Mouse (Mus musculus) neural tube, embryonic 15.5 days (tissue): Measurements from ENCODE around the gene Zfp263. TPM values are rescaled to one million over a fixed set of nuclear protein-coding genes. Genes with fewer than 3 reads are reported as not detected.
A peak's percentile ranks its signal among the peaks of the same experiment; 100 is the strongest.

ENCODE experiments used
- ATAC-seq: fragments of 200-750 bp; cut with Nextera tagmentation; 2 replicates; pipeline ENCODE4 v1.8.0; 2017; ENCODE audit warnings: mild to moderate bottlenecking, moderate TSS enrichment, moderate library complexity; ENCODE audit not compliant: low FRiP score
- H3K27ac ChIP-seq: fragments of 300-500 bp; sonication (generic); replicated peaks from 2 replicates; pipeline ENCODE4 v1.5.1; 2015; ENCODE audit warnings: mild to moderate bottlenecking, inconsistent platforms
- H3K27me3 ChIP-seq: fragments of 300-500 bp; sonication (generic); replicated peaks from 2 replicates; pipeline ENCODE4 v1.6.1; 2015; ENCODE audit warnings: inconsistent platforms
- H3K36me3 ChIP-seq: fragments of 300-500 bp; sonication (generic); 2 replicates; pipeline ENCODE4 v1.6.1; 2015; ENCODE audit warnings: inconsistent platforms
- H3K4me1 ChIP-seq: fragments of 300-500 bp; sonication (generic); 2 replicates; pipeline ENCODE4 v1.6.1; 2015; ENCODE audit warnings: inconsistent platforms
- H3K4me2 ChIP-seq: fragments of 300-500 bp; sonication (generic); 2 replicates; pipeline ENCODE4 v1.6.1; 2015; ENCODE audit warnings: inconsistent platforms, mild to moderate bottlenecking, moderate library complexity
- H3K4me3 ChIP-seq: fragments of 300-500 bp; sonication (generic); replicated peaks from 2 replicates; pipeline ENCODE4 v1.5.1; 2015; ENCODE audit warnings: mild to moderate bottlenecking, inconsistent platforms
- H3K9ac ChIP-seq: fragments of 300-500 bp; sonication (generic); replicated peaks from 2 replicates; pipeline ENCODE4 v1.6.1; 2015; ENCODE audit warnings: mild to moderate bottlenecking, inconsistent platforms
- H3K9me3 ChIP-seq: fragments of 300-500 bp; sonication (generic); replicated peaks from 2 replicates; pipeline ENCODE4 v1.6.1; 2016; ENCODE audit warnings: inconsistent platforms
- WGBS: fragments of 180-500 bp; shearing (Covaris S2); methylation state at CpG from one replicate; pipeline ENCODE4 v1.1.7; 2015; ENCODE audit warnings: mixed read lengths; 5-methylcytosine and 5-hydroxymethylcytosine counted together
- polyA plus RNA-seq: library from polyadenylated mRNA; unstranded; fragments of >200 nt; fragmentation: Nextera tagmentation; extraction: Ambion mirVana; gene quantifications from 2 replicates; pipeline ENCODE4 v1.2.1, GENCODE M21; 2015

The Zfp263 gene
- polyA plus RNA-seq, result 46.3 and 46.5 TPM in 2 replicates

DNA sequence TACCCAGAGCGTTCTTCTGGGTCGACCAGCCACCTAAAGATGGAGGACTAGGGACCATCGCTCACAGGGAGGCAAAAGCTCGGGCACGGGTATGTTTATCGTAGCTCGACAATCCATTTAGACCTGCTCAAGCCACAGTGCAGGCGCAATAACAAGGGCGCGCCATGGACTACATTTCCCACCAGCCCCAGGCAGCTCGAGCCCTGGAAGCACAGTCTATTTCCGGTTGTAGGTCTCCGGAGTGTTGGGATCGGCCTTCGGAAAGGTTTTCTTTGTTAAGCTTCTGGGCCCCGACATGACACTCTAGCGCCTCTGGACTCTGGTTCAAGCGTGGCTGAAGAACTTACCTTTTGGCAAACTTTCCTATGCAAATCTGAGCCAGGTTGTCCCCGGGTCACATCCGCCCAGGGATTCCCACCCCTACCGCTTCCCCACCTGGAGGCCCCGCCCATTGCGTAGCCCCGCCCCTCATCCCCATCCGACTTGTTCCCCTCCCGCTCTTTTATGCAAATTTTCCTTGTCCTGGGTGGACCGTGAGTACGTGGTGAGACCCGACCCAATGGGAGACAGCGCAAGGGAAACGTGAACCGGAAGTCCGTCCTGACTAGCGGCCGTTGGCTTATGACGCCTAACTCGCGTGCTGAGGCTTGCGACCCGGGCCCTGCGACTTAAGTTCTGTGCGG is at the start of gene Zfp263:
Zfp263 (plus strand) TSS at position 591 of the 683 bp plus-strand sequence.
- Histone ChIP-seq H3K9me3 (peaks cover 7% of the 10 kb centered on the region; the same call in 1 of the 2 replicates), H3K4me1 (peaks cover 33% of the 10 kb centered on the region), H3K4me2 (peak within 1 kb of the TSS; percentile 89), H3K4me3 (peak within 1 kb of the TSS; percentile 90), H3K27ac (peak within 1 kb of the TSS; percentile 97), H3K36me3 (peaks cover 27% of the 10 kb centered on the region), H3K27me3 (0 out of 2 replicates have a peak, but pooled peaks cover 4% of the 10 kb centered on the region), H3K9ac (peak within 1 kb of the TSS; percentile 80)
- under 1% methylated on average over 42 of the region's 42 CpGs for WGBS
- ATAC-seq, result peak; percentile 97

GRCm38 (mm10) chr16:3699281-3699680 is 44.6 kb upstream of the Zfp263 start:
- no peak for ATAC-seq
- Histone ChIP-seq H3K4me2 (no peak overlapping the region), H3K4me3 (no peak overlapping the region), H3K36me3 (no peaks in the 10 kb centered on the region), H3K27ac (no peak overlapping the region), H3K9me3 (no peaks in the 10 kb centered on the region), H3K9ac (no peak overlapping the region), H3K27me3 (no peaks in the 10 kb centered on the region), H3K4me1 (no peaks in the 10 kb centered on the region)
- WGBS, result 88% methylated on average over 8 of the region's 8 CpGs

GRCm38 (mm10) chr16:3700893-3701292 is 43.0 kb upstream of the Zfp263 start:
- no peaks in the 10 kb centered on the region for H3K27me3 ChIP-seq
- H3K9ac ChIP-seq, result no peak overlapping the region
- no peak overlapping the region for H3K27ac ChIP-seq
- H3K9me3 ChIP-seq, result no peaks in the 10 kb centered on the region
- ATAC-seq, result no peak
- WGBS, result 76% methylated on average over 1 of the region's 1 CpGs
- H3K4me2 ChIP-seq, result no peak overlapping the region
- H3K4me3 ChIP-seq, result no peak overlapping the region
- no peaks in the 10 kb centered on the region for H3K4me1 ChIP-seq
- H3K36me3 ChIP-seq, result no peaks in the 10 kb centered on the region

- Histone ChIP-seq H3K27me3 (no peaks in the 10 kb centered on the region), H3K4me3 (no peak overlapping the region), H3K9ac (no peak overlapping the region), H3K4me2 (no peak overlapping the region), H3K4me1 (no peaks in the 10 kb centered on the region), H3K36me3 (no peaks in the 10 kb centered on the region), H3K9me3 (no peaks in the 10 kb centered on the region), H3K27ac (no peak overlapping the region)
- 89% methylated on average over 6 of the region's 6 CpGs for WGBS
- no peak for ATAC-seq
These were observed 37.2 kb upstream of the Zfp263 start for GRCm38 (mm10) chr16:3706680-3707079.

DNA sequence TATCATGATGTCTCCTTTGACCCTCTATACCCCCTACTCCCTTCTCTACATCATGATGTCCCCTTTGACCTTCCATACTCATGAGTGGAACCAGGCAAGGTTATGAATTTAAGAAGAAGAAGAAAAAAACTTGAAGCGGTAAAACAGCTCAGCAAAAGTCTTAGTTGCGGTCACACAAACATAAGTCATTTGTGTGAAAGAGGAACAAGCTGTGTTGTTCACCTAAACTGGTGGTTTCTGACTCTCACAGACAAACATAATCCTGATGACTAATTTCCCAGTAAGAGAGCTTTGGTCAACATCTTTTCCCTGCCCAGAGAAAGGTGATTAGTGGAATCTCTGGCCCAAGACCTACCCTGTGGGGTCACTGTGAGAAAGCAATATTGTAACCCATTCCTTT is 29.2 kb upstream of the Zfp263 start:
- Histone ChIP-seq H3K27ac (no peak overlapping the region), H3K36me3 (no peaks in the 10 kb centered on the region), H3K9ac (no peak overlapping the region), H3K27me3 (no peaks in the 10 kb centered on the region), H3K4me3 (no peak overlapping the region), H3K4me2 (no peak overlapping the region), H3K4me1 (no peaks in the 10 kb centered on the region), H3K9me3 (no peaks in the 10 kb centered on the region)
- no peak for ATAC-seq
- 89% methylated on average over 2 of the region's 2 CpGs for WGBS

GRCm38 (mm10) chr16:3717980-3718379 is 25.9 kb upstream of the Zfp263 start, which contains the start of gene Mefv:
Gene Mefv (minus strand): TSS chr16:3718097.
- no peaks in the 10 kb centered on the region for H3K27me3 ChIP-seq
- no peak for ATAC-seq
- H3K36me3 ChIP-seq, result no peaks in the 10 kb centered on the region
- no peaks in the 10 kb centered on the region for H3K9me3 ChIP-seq
- H3K27ac ChIP-seq, result no peak within 1 kb of the TSS
- 90% methylated on average over 6 of the region's 6 CpGs for WGBS
- no peak within 1 kb of the TSS for H3K9ac ChIP-seq
- H3K4me1 ChIP-seq, result no peaks in the 10 kb centered on the region
- no peak within 1 kb of the TSS for H3K4me2 ChIP-seq
- H3K4me3 ChIP-seq, result no peak within 1 kb of the TSS

DNA sequence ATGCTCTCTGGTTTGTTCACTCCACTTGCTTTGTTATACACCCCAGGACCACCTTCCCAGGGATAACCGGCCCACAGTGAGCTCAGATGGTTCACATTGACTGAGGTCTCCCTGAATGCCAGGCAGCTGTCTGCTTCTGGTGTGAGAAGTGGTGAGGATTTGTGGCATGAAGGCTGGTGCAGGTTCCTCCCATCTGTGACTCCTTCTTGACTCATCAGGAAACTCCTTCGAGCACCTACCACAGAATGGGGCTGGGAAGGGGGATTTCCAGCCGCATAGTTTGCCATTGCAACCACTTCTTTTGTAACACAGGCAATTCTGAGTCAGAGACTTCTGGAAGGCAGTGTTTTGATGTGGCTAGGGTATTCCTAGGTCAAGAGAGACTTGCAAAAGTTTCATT is 20.7 kb upstream of the Zfp263 start:
- Histone ChIP-seq H3K9ac (no peak overlapping the region), H3K4me3 (no peak overlapping the region), H3K27ac (no peak overlapping the region), H3K27me3 (no peaks in the 10 kb centered on the region), H3K4me2 (no peak overlapping the region), H3K4me1 (no peaks in the 10 kb centered on the region), H3K36me3 (no peaks in the 10 kb centered on the region), H3K9me3 (no peaks in the 10 kb centered on the region)
- 73% methylated on average over 3 of the region's 3 CpGs for WGBS
- no peak for ATAC-seq

GRCm38 (mm10) chr16:3727980-3728720 is 15.7 kb upstream of the Zfp263 start:
- no peak for ATAC-seq
- H3K9me3 ChIP-seq, result no peaks in the 10 kb centered on the region
- H3K4me1 ChIP-seq, result no peaks in the 10 kb centered on the region
- WGBS, result 88% methylated on average over 6 of the region's 6 CpGs
- no peaks in the 10 kb centered on the region for H3K36me3 ChIP-seq
- H3K4me2 ChIP-seq, result no peak overlapping the region
- no peaks in the 10 kb centered on the region for H3K27me3 ChIP-seq
- H3K9ac ChIP-seq, result no peak overlapping the region
- no peak overlapping the region for H3K27ac ChIP-seq
- no peak overlapping the region for H3K4me3 ChIP-seq

- no peak for ATAC-seq
- no peaks in the 10 kb centered on the region for H3K9me3 ChIP-seq
- no peak overlapping the region for H3K9ac ChIP-seq
- no peak overlapping the region for H3K27ac ChIP-seq
- H3K36me3 ChIP-seq, result no peaks in the 10 kb centered on the region
- no peak overlapping the region for H3K4me2 ChIP-seq
- H3K27me3 ChIP-seq, result no peaks in the 10 kb centered on the region
- H3K4me3 ChIP-seq, result no peak overlapping the region
- WGBS, result 92% methylated on average over 4 of the region's 4 CpGs
- H3K4me1 ChIP-seq, result no peaks in the 10 kb centered on the region
These were observed 11.3 kb upstream of the Zfp263 start for GRCm38 (mm10) chr16:3732612-3733011.

DNA sequence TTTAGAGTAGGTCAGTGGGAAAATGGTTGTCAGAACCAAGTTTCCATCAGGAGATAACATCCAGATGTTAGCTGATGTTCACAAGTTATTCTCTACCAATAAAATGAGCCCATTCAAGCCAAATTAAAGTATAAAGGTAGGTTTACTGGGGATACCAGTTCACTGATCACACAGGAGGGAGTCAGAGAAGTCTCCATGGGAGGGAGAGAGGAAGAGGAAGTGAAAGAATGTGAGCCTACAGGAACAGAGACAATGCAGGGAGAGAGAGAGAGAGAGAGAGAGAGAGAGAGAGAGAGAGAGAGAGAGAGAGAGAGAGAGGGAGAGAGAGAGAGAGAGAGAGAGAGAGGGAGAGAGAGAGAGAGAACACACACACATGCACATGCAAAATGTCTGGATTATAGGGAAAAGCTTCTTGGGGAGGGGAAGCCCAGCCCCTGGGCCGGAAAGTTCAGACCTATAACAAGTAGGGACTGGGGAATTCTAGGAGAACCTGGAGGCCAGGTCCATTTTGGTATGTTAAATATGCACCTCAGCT is 10.6 kb upstream of the Zfp263 start:
- 75% methylated on average over 1 of the region's 1 CpGs for WGBS
- H3K27me3 ChIP-seq, result no peaks in the 10 kb centered on the region
- H3K9ac ChIP-seq, result no peak overlapping the region
- H3K4me1 ChIP-seq, result no peaks in the 10 kb centered on the region
- no peak overlapping the region for H3K4me3 ChIP-seq
- no peaks in the 10 kb centered on the region for H3K9me3 ChIP-seq
- no peaks in the 10 kb centered on the region for H3K36me3 ChIP-seq
- H3K27ac ChIP-seq, result no peak overlapping the region
- H3K4me2 ChIP-seq, result no peak overlapping the region
- ATAC-seq, result no peak

DNA sequence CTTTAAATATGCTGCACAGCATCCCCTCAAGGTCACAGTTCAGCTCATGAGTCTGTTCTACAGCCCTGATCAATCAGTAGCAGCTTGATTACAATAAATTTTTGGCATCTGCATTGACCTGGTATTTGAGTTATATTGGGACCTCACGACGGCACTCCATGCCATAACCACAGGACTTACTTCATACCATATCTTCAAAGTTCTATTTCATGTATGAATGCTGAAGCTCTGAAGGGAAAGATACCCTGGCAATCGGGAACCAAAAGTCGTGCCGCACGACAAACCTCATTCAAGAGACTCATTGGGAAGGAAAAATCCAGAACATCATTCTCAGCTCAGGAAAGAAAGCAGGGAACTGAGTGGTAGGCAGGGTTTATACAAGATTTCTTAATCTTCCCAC is 1.4 kb upstream of the Zfp263 start:
- 0 out of 2 replicates have a peak, but pooled peaks cover 4% of the 10 kb centered on the region for H3K27me3 ChIP-seq
- H3K9me3 ChIP-seq, result no peaks in the 10 kb centered on the region
- peak overlapping the region; percentile 89 for H3K4me2 ChIP-seq
- 99% methylated on average over 6 of the region's 6 CpGs for WGBS
- no peak overlapping the region for H3K9ac ChIP-seq
- H3K4me1 ChIP-seq, result peaks cover 33% of the 10 kb centered on the region
- no peak for ATAC-seq
- peak overlapping the region; percentile 97 for H3K27ac ChIP-seq
- H3K4me3 ChIP-seq, result peak overlapping the region; percentile 90
- peaks cover 17% of the 10 kb centered on the region for H3K36me3 ChIP-seq
